Mouse (Mus musculus) forebrain, embryonic 11.5 days (tissue): ENCODE data around the gene Hbb-bs. TPM values are rescaled to one million over a fixed set of nuclear protein-coding genes. Genes with fewer than 3 reads are reported as not detected.
"Not testable (repeated sequence)": the region's sequence is repeated elsewhere in the genome, so short reads cannot be mapped to it uniquely, and the experiment has no call there.

Source experiments
- ATAC-seq: fragments of 200-750 bp; cut with Nextera tagmentation; replicated peaks from 2 replicates; pipeline ENCODE4 v1.8.0; 2017; ENCODE audit warnings: moderate TSS enrichment; ENCODE audit not compliant: low FRiP score
- DNase-seq: peaks from one replicate; pipeline ENCODE4 v3.0.0-alpha.2; 2017; ENCODE audit warnings: low spot score
- H3K27ac ChIP-seq: fragments of 300-500 bp; sonication (generic); 2 replicates; pipeline ENCODE4 v1.5.1; 2014; ENCODE audit warnings: low read depth, low read length
- H3K27me3 ChIP-seq: fragments of 300-500 bp; sonication (generic); 2 replicates; pipeline ENCODE4 v1.6.1; 2014; ENCODE audit warnings: mild to moderate bottlenecking, low read length, mixed read lengths; ENCODE audit not compliant: control insufficient read depth, insufficient read depth
- H3K36me3 ChIP-seq: fragments of 300-500 bp; sonication (generic); 2 replicates; pipeline ENCODE4 v1.6.1; 2014; ENCODE audit warnings: mild to moderate bottlenecking, low read length, moderate library complexity, mixed read lengths; ENCODE audit not compliant: control insufficient read depth, insufficient read depth
- H3K4me1 ChIP-seq: fragments of 300-500 bp; sonication (generic); replicated peaks from 2 replicates; pipeline ENCODE4 v1.6.1; 2014; ENCODE audit warnings: low read length, mixed read lengths; ENCODE audit not compliant: control insufficient read depth, insufficient read depth
- H3K4me2 ChIP-seq: fragments of 300-500 bp; sonication (generic); 2 replicates; pipeline ENCODE4 v1.6.1; 2014; ENCODE audit warnings: low read depth, mild to moderate bottlenecking, low read length, moderate library complexity, mixed read lengths; ENCODE audit not compliant: severe bottlenecking
- H3K4me3 ChIP-seq: fragments of 300-500 bp; sonication (generic); 2 replicates; pipeline ENCODE4 v1.5.1; 2014; ENCODE audit warnings: low read depth, low read length
- H3K9ac ChIP-seq: fragments of 300-500 bp; sonication (generic); 2 replicates; pipeline ENCODE4 v1.6.1; 2014; ENCODE audit warnings: low read length
- H3K9me3 ChIP-seq: fragments of 300-500 bp; sonication (generic); 2 replicates; pipeline ENCODE4 v1.6.1; 2016; ENCODE audit warnings: low read length, mixed read lengths; ENCODE audit not compliant: control insufficient read depth
- WGBS: fragments of 180-500 bp; shearing (Covaris S2); extraction: QIAGEN DNeasy Blood & Tissue Kit; methylation state at CpG from one replicate; pipeline ENCODE4 v1.1.7; 2014; 5-methylcytosine and 5-hydroxymethylcytosine counted together
- polyA plus RNA-seq: library from polyadenylated mRNA; unstranded; fragments of >200 nt; fragmentation: Nextera tagmentation; extraction: Ambion mirVana; gene quantifications from 2 replicates; pipeline ENCODE4 v1.2.1, GENCODE M21; 2014

Hbb-bs gene
- polyA plus RNA-seq, 1 experiment from 2014 or later = 256 TPM

GRCm38 (mm10) chr7:103824597-103824996 is 3.3 kb downstream of the Hbb-bs start:
- Histone ChIP-seq H3K4me2 (no peak overlapping the region), H3K27ac (no peak overlapping the region), H3K9ac (no peak overlapping the region), H3K4me1 (no peaks in the 10 kb centered on the region), H3K36me3 (no peaks in the 10 kb centered on the region), H3K27me3 (no peaks in the 10 kb centered on the region), H3K4me3 (no peak overlapping the region), H3K9me3 (no peaks in the 10 kb centered on the region)
- ATAC-seq (no peak), DNase-seq (no peak)
- WGBS = 87% methylated on average over 2 of the region's 2 CpGs

GRCm38 (mm10) chr7:103815085-103815484 is 12.8 kb downstream of the Hbb-bs start:
- not testable (repeated sequence) for H3K4me2 ChIP-seq, H3K9me3 ChIP-seq, H3K9ac ChIP-seq, DNase-seq, H3K4me3 ChIP-seq, H3K27me3 ChIP-seq, ATAC-seq, H3K4me1 ChIP-seq, H3K27ac ChIP-seq, H3K36me3 ChIP-seq
- 50% methylated on average over 1 of the region's 2 CpGs for WGBS

GRCm38 (mm10) chr7:103813766-103814165 is 14.1 kb downstream of the Hbb-bs start, which contains the start of gene Hbb-bt:
TSS of gene Hbb-bt (minus strand) at chr7:103813996.
- no peaks in the 10 kb centered on the region for H3K9me3 ChIP-seq
- no peak within 1 kb of the TSS for H3K4me2 ChIP-seq
- no peaks in the 10 kb centered on the region for H3K27me3 ChIP-seq
- H3K27ac ChIP-seq = no peak within 1 kb of the TSS
- H3K4me3 ChIP-seq = no peak within 1 kb of the TSS
- H3K4me1 ChIP-seq = no peaks in the 10 kb centered on the region
- DNase-seq = no peak
- no peak for ATAC-seq
- no peaks in the 10 kb centered on the region for H3K36me3 ChIP-seq
- 88% methylated on average over 3 of the region's 3 CpGs for WGBS
- H3K9ac ChIP-seq = no peak within 1 kb of the TSS

GRCm38 (mm10) chr7:103813152-103813551 is 14.7 kb downstream of the Hbb-bs start:
- not testable (repeated sequence) for H3K9me3 ChIP-seq, H3K36me3 ChIP-seq, H3K4me3 ChIP-seq, H3K27ac ChIP-seq, H3K9ac ChIP-seq, DNase-seq, H3K27me3 ChIP-seq, H3K4me2 ChIP-seq, ATAC-seq, H3K4me1 ChIP-seq
- no CpG with 5 or more reads among the region's 3 CpGs for WGBS

- H3K4me2 ChIP-seq = no peak overlapping the region
- no peak for ATAC-seq
- DNase-seq = no peak
- H3K9ac ChIP-seq = no peak overlapping the region
- H3K27ac ChIP-seq = no peak overlapping the region
- no peaks in the 10 kb centered on the region for H3K36me3 ChIP-seq
- no peaks in the 10 kb centered on the region for H3K27me3 ChIP-seq
- 82% methylated on average over 1 of the region's 1 CpGs for WGBS
- no peak overlapping the region for H3K4me3 ChIP-seq
- no peaks in the 10 kb centered on the region for H3K4me1 ChIP-seq
- H3K9me3 ChIP-seq = no peaks in the 10 kb centered on the region
Measured at GRCm38 (mm10) chr7:103812174-103812573, 15.7 kb downstream of the Hbb-bs start.

- no peaks in the 10 kb centered on the region for H3K36me3 ChIP-seq
- H3K4me1 ChIP-seq = no peaks in the 10 kb centered on the region
- no peaks in the 10 kb centered on the region for H3K9me3 ChIP-seq
- H3K4me3 ChIP-seq = no peak overlapping the region
- DNase-seq (no peak), ATAC-seq (no peak)
- no peak overlapping the region for H3K9ac ChIP-seq
- no peak overlapping the region for H3K27ac ChIP-seq
- no peaks in the 10 kb centered on the region for H3K27me3 ChIP-seq
- 86% methylated on average over 1 of the region's 1 CpGs for WGBS
- no peak overlapping the region for H3K4me2 ChIP-seq
Measured at GRCm38 (mm10) chr7:103811223-103811845, 16.6 kb downstream of the Hbb-bs start.

GRCm38 (mm10) chr7:103810746-103811145 is 17.1 kb downstream of the Hbb-bs start:
- Histone ChIP-seq H3K9me3 (no peaks in the 10 kb centered on the region), H3K4me3 (no peak overlapping the region), H3K27me3 (no peaks in the 10 kb centered on the region), H3K36me3 (no peaks in the 10 kb centered on the region), H3K4me2 (no peak overlapping the region), H3K27ac (no peak overlapping the region), H3K4me1 (no peaks in the 10 kb centered on the region), H3K9ac (no peak overlapping the region)
- no peak for DNase-seq
- no peak for ATAC-seq
- WGBS = 85% methylated on average over 3 of the region's 3 CpGs

GRCm38 (mm10) chr7:103810296-103810695 is 17.6 kb downstream of the Hbb-bs start:
- Histone ChIP-seq H3K9me3 (no peaks in the 10 kb centered on the region), H3K4me1 (no peaks in the 10 kb centered on the region), H3K9ac (no peak overlapping the region), H3K27me3 (no peaks in the 10 kb centered on the region), H3K27ac (no peak overlapping the region), H3K36me3 (no peaks in the 10 kb centered on the region), H3K4me2 (no peak overlapping the region), H3K4me3 (no peak overlapping the region)
- 85% methylated on average over 1 of the region's 1 CpGs for WGBS
- no peak for DNase-seq
- ATAC-seq = no peak

GRCm38 (mm10) chr7:103809801-103810155 is 18.1 kb downstream of the Hbb-bs start:
- no peak overlapping the region for H3K4me2 ChIP-seq
- WGBS = 72% methylated on average over 1 of the region's 1 CpGs
- H3K4me1 ChIP-seq = no peaks in the 10 kb centered on the region
- H3K36me3 ChIP-seq = no peaks in the 10 kb centered on the region
- no peaks in the 10 kb centered on the region for H3K27me3 ChIP-seq
- H3K9me3 ChIP-seq = no peaks in the 10 kb centered on the region
- no peak overlapping the region for H3K4me3 ChIP-seq
- ATAC-seq = no peak
- H3K9ac ChIP-seq = no peak overlapping the region
- H3K27ac ChIP-seq = no peak overlapping the region; the same call in 1 of the 2 replicates
- no peak for DNase-seq
